Mouse (Mus musculus) ES-E14 (cell line): Measurements from ENCODE around the gene Lgr6. TPM values are rescaled to one million over a fixed set of nuclear protein-coding genes. Genes with fewer than 3 reads are reported as not detected.
A peak's percentile ranks its signal among the peaks of the same experiment; 100 is the strongest.
"Not testable (repeated sequence)": the region's sequence is repeated elsewhere in the genome, so short reads cannot be mapped to it uniquely, and the experiment has no call there.

Experiments used
- DNase-seq: peaks from one replicate; pipeline ENCODE4 v3.0.0-alpha.2; 2013; ENCODE audit warnings: low read depth, low spot score
- H3K27ac ChIP-seq: 2 replicates; pipeline ENCODE4 v1.5.1; 2012; ENCODE audit warnings: low read depth, mild to moderate bottlenecking, low read length, moderate library complexity, mixed read lengths; ENCODE audit not compliant: poor library complexity, insufficient read depth, severe bottlenecking
- H3K36me3 ChIP-seq: 2 replicates; pipeline ENCODE4 v1.6.1; 2012; ENCODE audit warnings: mild to moderate bottlenecking, low read length, moderate library complexity, mixed read lengths; ENCODE audit not compliant: control insufficient read depth, poor library complexity, insufficient read depth, severe bottlenecking
- H3K4me1 ChIP-seq, 2 experiments: fragments of 150-350 bp in 1 of 2; sonication (generic) in 1 of 2; 2 replicates each; pipeline ENCODE4 v1.6.1; 2012; ENCODE audit warnings: low read length in 2 of 2, mild to moderate bottlenecking in 1 of 2, mixed read lengths in 1 of 2; ENCODE audit not compliant: control insufficient read depth in 2 of 2, insufficient read depth in 2 of 2, poor library complexity in 1 of 2
- H3K4me3 ChIP-seq, 2 experiments: fragments of 150-350 bp in 1 of 2; sonication (generic) in 1 of 2; 2 replicates each; pipeline ENCODE4 v1.5.1; 2012; ENCODE audit warnings: low read length in 2 of 2, low read depth in 1 of 2, mild to moderate bottlenecking in 1 of 2, mixed read lengths in 1 of 2; ENCODE audit not compliant: insufficient read depth in 1 of 2, poor library complexity in 1 of 2, severe bottlenecking in 1 of 2
- H3K9ac ChIP-seq: 2 replicates; pipeline ENCODE4 v1.6.1; 2012; ENCODE audit warnings: low read depth, mild to moderate bottlenecking, low read length, mixed read lengths; ENCODE audit not compliant: poor library complexity, insufficient read depth, severe bottlenecking
- H3K9me3 ChIP-seq: fragments of 150-350 bp; sonication (generic); 2 replicates; pipeline ENCODE4 v1.6.1; 2012; ENCODE audit warnings: low read depth, mild to moderate bottlenecking, low read length; ENCODE audit not compliant: control insufficient read depth, insufficient read depth
- CHD2 ChIP-seq: IDR thresholded peaks from 2 replicates; pipeline ENCODE4 v1.6.1; 2014; ENCODE audit warnings: mild to moderate bottlenecking, low read depth, low read length, inconsistent platforms
- HCFC1 ChIP-seq: IDR thresholded peaks from 2 replicates; pipeline ENCODE4 v1.6.1; 2012; ENCODE audit warnings: low read length, inconsistent platforms, borderline replicate concordance; ENCODE audit not compliant: insufficient read depth
- MAFK ChIP-seq: IDR thresholded peaks from 2 replicates; pipeline ENCODE4 v1.6.1; 2014; ENCODE audit warnings: mild to moderate bottlenecking, low read depth, low read length, inconsistent platforms; ENCODE audit not compliant: insufficient read depth
- ZC3H11A ChIP-seq: IDR thresholded peaks from 2 replicates; pipeline ENCODE4 v1.6.1; 2012; ENCODE audit warnings: low read depth, mild to moderate bottlenecking, inconsistent platforms, low read length, borderline replicate concordance
- ZNF384 ChIP-seq: IDR thresholded peaks from 2 replicates; pipeline ENCODE4 v1.6.1; 2012; ENCODE audit warnings: low read depth, low read length, inconsistent platforms
- in situ Hi-C, 2 experiments: fragments of 600-800 bp; cut with MboI; formaldehyde crosslinking; loops; one replicate each; pipeline ENCODE4 v1.15.1; 2025; ENCODE audit warnings: low sequenced_read_pairs in 2 of 2, inconsistent platforms in 1 of 2; ENCODE audit not compliant: unreplicated experiment in 2 of 2
- total RNA-seq: library from RNA; depleted of rRNA; stranded (reverse); fragments of 300-350 nt; gene quantifications from 2 replicates; pipeline ENCODE4 v1.2.3, GENCODE M21; 2012

Gene Lgr6
- total RNA-seq, 1 experiment: 1.7 TPM

- in situ Hi-C loops: no loop called here
- Histone ChIP-seq H3K27ac (no peak overlapping the region), H3K9ac (no peak overlapping the region), H3K4me1 (peaks cover 3 to 13% of the 10 kb centered on the region in 2 experiments; a peak in 2 of 4 replicates), H3K9me3 (no peaks in the 10 kb centered on the region), H3K4me3 (no peak overlapping the region), H3K36me3 (no peaks in the 10 kb centered on the region)
- DNase-seq: no peak
- TF ChIP-seq ZC3H11A (0 out of 2 replicates have a peak, but pooled peaks have one; percentile 2), MAFK (no peak)
These were observed 7.6 kb upstream of the Lgr6 start for GRCm38 (mm10) chr1:135112661-135113060.

GRCm38 (mm10) chr1:135111271-135111670 is 6.2 kb upstream of the Lgr6 start:
- H3K9ac ChIP-seq, H3K27ac ChIP-seq, H3K36me3 ChIP-seq, H3K9me3 ChIP-seq, DNase-seq, H3K4me3 ChIP-seq, in situ Hi-C loops: not testable (repeated sequence)
- H3K4me1 ChIP-seq: peaks cover 3 to 13% of the 10 kb centered on the region in 2 experiments; a peak in 2 of 4 replicates

GRCm38 (mm10) chr1:135110075-135110474 is 5.0 kb upstream of the Lgr6 start:
- Histone ChIP-seq H3K4me3 (peak overlapping the region; percentile 25 to 55; a peak in 3 of 4 replicates), H3K27ac (no peak overlapping the region), H3K9me3 (no peaks in the 10 kb centered on the region), H3K36me3 (no peaks in the 10 kb centered on the region), H3K4me1 (peaks cover 3 to 13% of the 10 kb centered on the region in 2 experiments; a peak in 2 of 4 replicates), H3K9ac (peak overlapping the region; percentile 77; the same call in 1 of the 2 replicates)
- DNase-seq: peak; percentile 82
- in situ Hi-C loops: no loop called here
- TF ChIP-seq HCFC1 (no peak), CHD2 (peak; percentile 57; the same call in 1 of the 2 replicates), ZC3H11A (no peak), MAFK (no peak), ZNF384 (no peak)

GRCm38 (mm10) chr1:135108611-135109010 is 3.5 kb upstream of the Lgr6 start:
- peak overlapping the region; percentile 77 for H3K9ac ChIP-seq
- peak overlapping the region; percentile 64; the same call in 1 of the 2 replicates for H3K27ac ChIP-seq
- H3K36me3 ChIP-seq: no peaks in the 10 kb centered on the region
- in situ Hi-C loops: loop anchor here in 1 of 2 experiments (10.0 kb wide), 1 partner anchor 114 kb away; no protein-coding TSS in a partner anchor
- TF ChIP-seq ZNF384 (no peak), ZC3H11A (no peak)
- H3K4me3 ChIP-seq: peak overlapping the region; percentile 48 to 55
- DNase-seq: peak; percentile 77
- peaks cover 3 to 13% of the 10 kb centered on the region in 2 experiments; a peak in 2 of 4 replicates for H3K4me1 ChIP-seq
- no peaks in the 10 kb centered on the region for H3K9me3 ChIP-seq

GRCm38 (mm10) chr1:135105951-135106350 is 875 bp upstream of the Lgr6 start:
- H3K36me3 ChIP-seq: no peaks in the 10 kb centered on the region
- DNase-seq: peak; percentile 80
- no peak overlapping the region for H3K9ac ChIP-seq
- H3K4me3 ChIP-seq: peak overlapping the region in 1 of 2 experiments; percentile 64; a peak in 2 of 4 replicates
- in situ Hi-C loops: loop anchor here in 1 of 2 experiments (10.0 kb wide), 1 partner anchor 111 kb away; no protein-coding TSS in a partner anchor
- TF ChIP-seq ZC3H11A (0 out of 2 replicates have a peak, but pooled peaks have one; percentile 39), CHD2 (no peak), MAFK (no peak), HCFC1 (0 out of 2 replicates have a peak, but pooled peaks have one; percentile 19), ZNF384 (peak; percentile 15; the same call in 1 of the 2 replicates)
- peaks cover 3 to 8% of the 10 kb centered on the region in 2 experiments; a peak in 2 of 4 replicates for H3K4me1 ChIP-seq
- H3K27ac ChIP-seq: no peak overlapping the region
- H3K9me3 ChIP-seq: no peaks in the 10 kb centered on the region
